Mouse (Mus musculus): ENCODE results near the gene Mob3c. TPM values are rescaled to one million over a fixed set of nuclear protein-coding genes. Genes with fewer than 3 reads are reported as not detected.

Mob3c gene
- polyA plus RNA-seq, 1 experiment = 19.3 TPM

- Histone ChIP-seq H3K4me3 (replicated peaks) (peak overlapping the region; percentile 70), H3K9me3 (no peaks in the 10 kb centered on the region), H3K4me1 (peaks cover 100% of the 10 kb centered on the region), H3K27me3 (replicated peaks) (no peaks in the 10 kb centered on the region), H3K36me3 (replicated peaks; ENCODE audit: low read length) (peaks cover 100% of the 10 kb centered on the region)
- TF ChIP-seq FLI1 (IDR thresholded peaks at IDR 0.05; ENCODE audit: low read length) (no peak), GATA1 (IDR thresholded peaks at IDR 0.05; ENCODE audit: borderline replicate concordance, low read length) (no peak)
Measured at GRCm38 (mm10) chr4:115848083-115848482, 20.2 kb downstream of the Mob3c start.

GRCm38 (mm10) chr4:115848990-115849677 lies 21.2 kb downstream of the Mob3c start:
- H3K36me3 ChIP-seq (replicated peaks; ENCODE audit: low read length) = peaks cover 100% of the 10 kb centered on the region
- H3K4me3 ChIP-seq (replicated peaks) = peak overlapping the region; percentile 66
- no peaks in the 10 kb centered on the region for H3K27me3 ChIP-seq (replicated peaks)
- H3K4me1 ChIP-seq = peaks cover 100% of the 10 kb centered on the region
- H3K9me3 ChIP-seq = no peaks in the 10 kb centered on the region
- TF ChIP-seq GATA1 (IDR thresholded peaks at IDR 0.05; ENCODE audit: borderline replicate concordance, low read length) (peak; percentile 97; the same call in 2 of the 3 replicates), FLI1 (IDR thresholded peaks at IDR 0.05; ENCODE audit: low read length) (no peak)

- Histone ChIP-seq H3K9me3 (no peaks in the 10 kb centered on the region), H3K36me3 (replicated peaks; ENCODE audit: low read length) (peaks cover 100% of the 10 kb centered on the region), H3K4me3 (replicated peaks) (peak overlapping the region; percentile 67), H3K27me3 (replicated peaks) (no peaks in the 10 kb centered on the region), H3K4me1 (peaks cover 100% of the 10 kb centered on the region)
- TF ChIP-seq FLI1 (IDR thresholded peaks at IDR 0.05; ENCODE audit: low read length) (no peak), GATA1 (IDR thresholded peaks at IDR 0.05; ENCODE audit: borderline replicate concordance, low read length) (no peak)
Measured at GRCm38 (mm10) chr4:115850111-115850510, 22.2 kb downstream of the Mob3c start.

DNA sequence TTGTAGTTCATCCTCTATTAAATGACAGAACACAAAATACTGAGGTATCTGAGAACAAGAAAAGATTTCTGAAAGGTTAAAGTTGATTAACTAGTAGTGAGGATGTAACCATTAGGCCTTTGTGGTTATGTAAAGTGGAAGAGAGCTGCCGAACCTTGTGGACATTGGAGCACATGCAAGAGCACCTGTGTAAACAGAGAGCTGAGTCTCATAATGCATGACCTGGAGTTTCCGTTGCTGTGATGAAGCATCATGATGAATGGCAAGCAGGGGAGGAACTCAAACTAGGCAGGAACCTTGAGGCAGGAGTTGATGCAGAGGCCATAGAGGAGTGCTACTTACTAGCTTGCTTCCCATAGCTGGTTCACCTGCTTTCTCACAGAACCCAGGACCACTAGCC lies 22.7 kb downstream of the Mob3c start:
- Histone ChIP-seq H3K4me1 (peaks cover 100% of the 10 kb centered on the region), H3K36me3 (replicated peaks; ENCODE audit: low read length) (peaks cover 100% of the 10 kb centered on the region), H3K4me3 (replicated peaks) (peak overlapping the region; percentile 35), H3K9me3 (no peaks in the 10 kb centered on the region), H3K27me3 (replicated peaks) (no peaks in the 10 kb centered on the region)
- TF ChIP-seq FLI1 (IDR thresholded peaks at IDR 0.05; ENCODE audit: low read length) (no peak), GATA1 (IDR thresholded peaks at IDR 0.05; ENCODE audit: borderline replicate concordance, low read length) (no peak)

GRCm38 (mm10) chr4:115851569-115851968 lies 23.7 kb downstream of the Mob3c start:
- Histone ChIP-seq H3K4me1 (peaks cover 100% of the 10 kb centered on the region), H3K4me3 (replicated peaks) (peak overlapping the region; percentile 68), H3K9me3 (no peaks in the 10 kb centered on the region), H3K27me3 (replicated peaks) (no peaks in the 10 kb centered on the region), H3K36me3 (replicated peaks; ENCODE audit: low read length) (peaks cover 100% of the 10 kb centered on the region)
- TF ChIP-seq GATA1 (IDR thresholded peaks at IDR 0.05; ENCODE audit: borderline replicate concordance, low read length) (no peak), FLI1 (IDR thresholded peaks at IDR 0.05; ENCODE audit: low read length) (no peak)

GRCm38 (mm10) chr4:115855100-115855499 lies 27.2 kb downstream of the Mob3c start:
- peaks cover 100% of the 10 kb centered on the region for H3K36me3 ChIP-seq (replicated peaks; ENCODE audit: low read length)
- H3K9me3 ChIP-seq = no peaks in the 10 kb centered on the region

GRCm38 (mm10) chr4:115855609-115856008 lies 27.7 kb downstream of the Mob3c start:
- peaks cover 100% of the 10 kb centered on the region for H3K36me3 ChIP-seq (replicated peaks; ENCODE audit: low read length)
- TF ChIP-seq GATA1 (IDR thresholded peaks at IDR 0.05; ENCODE audit: borderline replicate concordance, low read length) (no peak), FLI1 (IDR thresholded peaks at IDR 0.05; ENCODE audit: low read length) (no peak)
- H3K27me3 ChIP-seq (replicated peaks) = no peaks in the 10 kb centered on the region
- no peaks in the 10 kb centered on the region for H3K9me3 ChIP-seq
- H3K4me3 ChIP-seq (replicated peaks) = peak overlapping the region; percentile 87
- H3K4me1 ChIP-seq = peaks cover 100% of the 10 kb centered on the region

More at GRCm38 (mm10) chr4:115855100-115855499, 27.2 kb downstream of the Mob3c start:
- no peak for TF ChIP-seq FLI1 (IDR thresholded peaks at IDR 0.05; ENCODE audit: low read length)
- peak; percentile 48; the same call in 1 of the 3 replicates for TF ChIP-seq GATA1 (IDR thresholded peaks at IDR 0.05; ENCODE audit: borderline replicate concordance, low read length)
- Histone ChIP-seq H3K4me3 (replicated peaks) (peak overlapping the region; percentile 85), H3K4me1 (peaks cover 100% of the 10 kb centered on the region), H3K27me3 (replicated peaks) (no peaks in the 10 kb centered on the region)

DNA sequence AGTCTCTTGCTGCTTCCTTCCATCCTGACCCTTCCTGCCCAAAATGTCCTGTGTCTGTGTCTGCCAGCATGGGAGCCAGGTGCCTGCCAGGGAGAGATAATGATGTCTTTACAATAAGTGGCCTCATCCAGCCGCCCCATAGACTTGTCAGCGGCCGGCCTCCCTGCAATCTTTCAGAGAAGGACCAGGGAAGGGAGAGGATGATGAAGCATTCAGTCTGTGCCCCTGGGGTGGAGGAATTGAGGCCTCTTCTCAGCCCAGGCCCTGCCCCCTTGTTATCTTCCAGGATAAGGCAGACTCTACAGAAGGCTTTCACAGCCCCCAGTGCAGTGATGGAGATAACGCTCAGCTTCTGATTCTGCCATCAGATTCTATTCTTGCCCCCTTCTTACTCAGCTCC lies 28.4 kb downstream of the Mob3c start:
- H3K4me1 ChIP-seq = peaks cover 100% of the 10 kb centered on the region

DNA sequence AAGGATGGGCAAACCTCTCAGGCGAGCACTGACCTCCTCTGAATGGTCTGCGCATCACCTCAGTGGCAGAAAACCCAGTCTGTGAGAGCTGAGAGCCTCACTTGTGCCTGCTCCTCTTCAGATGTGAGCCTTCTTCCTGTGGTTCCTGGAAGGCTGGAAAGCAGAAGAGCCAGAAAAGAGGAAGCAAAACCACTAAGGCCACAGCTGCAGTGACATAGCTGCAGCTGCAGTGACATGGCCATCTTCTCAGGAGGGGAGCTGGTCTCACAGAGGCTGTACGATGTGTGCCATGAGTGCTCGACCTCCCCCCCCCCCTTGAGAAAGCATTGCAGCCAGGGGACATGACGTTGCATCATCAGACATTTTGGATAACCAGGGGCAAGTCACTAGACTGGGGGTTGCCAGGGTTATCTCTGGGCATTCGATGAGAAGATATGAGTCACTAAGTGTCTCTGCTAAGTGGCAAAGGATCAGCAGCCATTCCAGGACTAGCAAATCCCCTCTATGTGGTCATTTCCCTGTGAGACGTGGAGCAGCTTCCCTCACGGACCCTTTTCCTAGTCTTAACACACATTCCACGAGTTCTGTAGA lies 29.5 kb downstream of the Mob3c start:
- TF ChIP-seq FLI1 (IDR thresholded peaks at IDR 0.05; ENCODE audit: low read length) (no peak), GATA1 (IDR thresholded peaks at IDR 0.05; ENCODE audit: borderline replicate concordance, low read length) (no peak)
- Histone ChIP-seq H3K4me1 (peaks cover 98% of the 10 kb centered on the region), H3K36me3 (replicated peaks; ENCODE audit: low read length) (peaks cover 100% of the 10 kb centered on the region), H3K9me3 (no peaks in the 10 kb centered on the region), H3K27me3 (replicated peaks) (no peaks in the 10 kb centered on the region), H3K4me3 (replicated peaks) (peak overlapping the region; percentile 71)

More for the DNA sequence above, 28.4 kb downstream of the Mob3c start:
- Histone ChIP-seq H3K4me3 (replicated peaks) (peak overlapping the region; percentile 69), H3K27me3 (replicated peaks) (no peaks in the 10 kb centered on the region), H3K9me3 (no peaks in the 10 kb centered on the region), H3K36me3 (replicated peaks; ENCODE audit: low read length) (peaks cover 100% of the 10 kb centered on the region)
- TF ChIP-seq GATA1 (IDR thresholded peaks at IDR 0.05; ENCODE audit: borderline replicate concordance, low read length) (no peak), FLI1 (IDR thresholded peaks at IDR 0.05; ENCODE audit: low read length) (no peak)

DNA sequence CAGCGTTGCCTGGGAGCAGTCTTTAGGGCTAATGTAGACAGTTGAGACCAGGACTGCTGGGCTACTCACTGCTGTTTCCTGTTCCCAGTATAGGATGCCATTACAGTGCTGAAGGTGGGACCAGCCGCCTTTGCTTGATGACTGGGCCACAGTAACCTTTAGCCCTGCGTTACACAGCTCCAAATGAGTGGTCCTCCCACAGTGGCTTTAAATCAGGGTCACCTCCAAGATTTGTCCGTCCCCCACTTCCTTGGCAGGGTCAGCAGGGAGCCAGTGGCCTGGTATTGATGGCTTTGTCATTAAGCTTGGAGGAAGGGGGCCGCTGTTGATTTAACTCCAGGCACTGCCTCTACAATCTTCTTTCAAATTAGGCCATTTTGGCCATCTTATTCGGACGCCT lies 35.5 kb downstream of the Mob3c start:
- H3K9me3 ChIP-seq = no peaks in the 10 kb centered on the region
- no peak overlapping the region for H3K4me3 ChIP-seq (replicated peaks)
- H3K27me3 ChIP-seq (replicated peaks) = no peaks in the 10 kb centered on the region
- H3K4me1 ChIP-seq = peaks cover 81% of the 10 kb centered on the region
- peaks cover 100% of the 10 kb centered on the region for H3K36me3 ChIP-seq (replicated peaks; ENCODE audit: low read length)
- TF ChIP-seq FLI1 (IDR thresholded peaks at IDR 0.05; ENCODE audit: low read length) = no peak
- no peak for TF ChIP-seq GATA1 (IDR thresholded peaks at IDR 0.05; ENCODE audit: borderline replicate concordance, low read length)

Data from megakaryocyte, embryonic 14.5 days (primary cell).